Mouse (Mus musculus) bone marrow macrophage, adult 2 months (primary cell): ENCODE measurements around the gene Yif1a.

Source experiments
- CTCF ChIP-seq: IDR thresholded peaks from 2 replicates; pipeline ENCODE4 v1.5.1; 2012; ENCODE audit warnings: low read depth, mild to moderate bottlenecking, low read length, moderate library complexity
- POLR2A ChIP-seq: IDR thresholded peaks from 2 replicates; pipeline ENCODE4 v1.6.1; 2012; ENCODE audit warnings: mild to moderate bottlenecking, low read depth, low read length, borderline replicate concordance

- TF ChIP-seq CTCF (no peak), POLR2A (no peak)
Measured at GRCm38 (mm10) chr19:5039301-5040114, 48.8 kb upstream of the Yif1a start.
